Mouse (Mus musculus) midbrain, embryonic 16.5 days (tissue): ENCODE data around the gene Myt1l. TPM values are rescaled to one million over a fixed set of nuclear protein-coding genes. Genes with fewer than 3 reads are reported as not detected.

Experiments used
- ATAC-seq: fragments of 200-750 bp; cut with Nextera tagmentation; 2 replicates; pipeline ENCODE4 v1.8.0; 2017; ENCODE audit warnings: moderate TSS enrichment
- H3K27ac ChIP-seq: fragments of 300-500 bp; sonication (generic); 2 replicates; pipeline ENCODE4 v1.5.1; 2014; ENCODE audit warnings: mild to moderate bottlenecking, low read length, mixed read lengths
- H3K27me3 ChIP-seq: fragments of 300-500 bp; sonication (generic); 2 replicates; pipeline ENCODE4 v1.6.1; 2014; ENCODE audit warnings: low read depth, low read length, mixed read lengths; ENCODE audit not compliant: control insufficient read depth, insufficient read depth
- H3K36me3 ChIP-seq: fragments of 300-500 bp; sonication (generic); 2 replicates; pipeline ENCODE4 v1.6.1; 2014; ENCODE audit warnings: mild to moderate bottlenecking, low read length, moderate library complexity, mixed read lengths; ENCODE audit not compliant: control insufficient read depth, insufficient read depth
- H3K4me1 ChIP-seq: fragments of 300-500 bp; sonication (generic); 2 replicates; pipeline ENCODE4 v1.6.1; 2014; ENCODE audit warnings: mild to moderate bottlenecking, low read length, mixed read lengths; ENCODE audit not compliant: control insufficient read depth, insufficient read depth
- H3K4me2 ChIP-seq: fragments of 300-500 bp; sonication (generic); 2 replicates; pipeline ENCODE4 v1.6.1; 2014; ENCODE audit warnings: mild to moderate bottlenecking, low read length, mixed read lengths
- H3K4me3 ChIP-seq: fragments of 300-500 bp; sonication (generic); 2 replicates; pipeline ENCODE4 v1.5.1; 2014; ENCODE audit warnings: low read depth, mild to moderate bottlenecking, low read length, moderate library complexity, mixed read lengths
- H3K9ac ChIP-seq: fragments of 300-500 bp; sonication (generic); 2 replicates; pipeline ENCODE4 v1.6.1; 2014; ENCODE audit warnings: low read depth, low read length, mixed read lengths
- H3K9me3 ChIP-seq: fragments of 300-500 bp; sonication (generic); replicated peaks from 2 replicates; pipeline ENCODE4 v1.6.1; 2014; ENCODE audit warnings: mild to moderate bottlenecking, low read length, mixed read lengths; ENCODE audit not compliant: control insufficient read depth, poor library complexity, severe bottlenecking
- WGBS: fragments of 180-500 bp; shearing (Covaris S2); extraction: QIAGEN DNeasy Blood & Tissue Kit; methylation state at CpG from one replicate; pipeline ENCODE4 v1.1.7; 2014; 5-methylcytosine and 5-hydroxymethylcytosine counted together
- polyA plus RNA-seq: library from polyadenylated mRNA; unstranded; fragments of >200 nt; fragmentation: Nextera tagmentation; extraction: Ambion mirVana; gene quantifications from 2 replicates; pipeline ENCODE4 v1.2.1, GENCODE M21; 2015

The Myt1l gene
- polyA plus RNA-seq, 1 experiment from 2014 or later = 304 TPM

GRCm38 (mm10) chr12:29932951-29933350, 404.8 kb downstream of the Myt1l start:
- Histone ChIP-seq H3K4me1 (peaks cover 4% of the 10 kb centered on the region), H3K9me3 (no peaks in the 10 kb centered on the region), H3K36me3 (no peaks in the 10 kb centered on the region), H3K27ac (no peak overlapping the region), H3K27me3 (no peaks in the 10 kb centered on the region), H3K9ac (no peak overlapping the region), H3K4me3 (no peak overlapping the region), H3K4me2 (no peak overlapping the region)
- no peak for ATAC-seq
- 100% methylated on average over 1 of the region's 1 CpGs for WGBS

- no peak for ATAC-seq
- no peak overlapping the region for H3K9ac ChIP-seq
- H3K4me2 ChIP-seq = no peak overlapping the region
- H3K27me3 ChIP-seq = no peaks in the 10 kb centered on the region
- H3K36me3 ChIP-seq = no peaks in the 10 kb centered on the region
- H3K27ac ChIP-seq = no peak overlapping the region
- no peaks in the 10 kb centered on the region for H3K9me3 ChIP-seq
- no peak overlapping the region for H3K4me3 ChIP-seq
- WGBS = 77% methylated on average over 2 of the region's 2 CpGs
- H3K4me1 ChIP-seq = peaks cover 4% of the 10 kb centered on the region
Measured at GRCm38 (mm10) chr12:29933501-29933900, 405.3 kb downstream of the Myt1l start.

GRCm38 (mm10) chr12:29934120-29934581, 406.0 kb downstream of the Myt1l start:
- Histone ChIP-seq H3K4me3 (no peak overlapping the region), H3K27ac (no peak overlapping the region)
- WGBS = 68% methylated on average over 8 of the region's 8 CpGs

GRCm38 (mm10) chr12:29937308-29937707, 409.1 kb downstream of the Myt1l start, which contains the start of gene Pxdn:
Gene Pxdn (plus strand): TSS chr12:29937608.
- no peaks in the 10 kb centered on the region for H3K27me3 ChIP-seq
- ATAC-seq = no peak
- 23% methylated on average over 8 of the region's 8 CpGs for WGBS

More at GRCm38 (mm10) chr12:29934120-29934581, 406.0 kb downstream of the Myt1l start:
- Histone ChIP-seq H3K4me1 (peaks cover 6% of the 10 kb centered on the region), H3K4me2 (no peak overlapping the region), H3K9me3 (no peaks in the 10 kb centered on the region), H3K27me3 (no peaks in the 10 kb centered on the region), H3K36me3 (no peaks in the 10 kb centered on the region), H3K9ac (no peak overlapping the region)
- ATAC-seq = no peak

GRCm38 (mm10) chr12:29937851-29938375, 409.7 kb downstream of the Myt1l start:
- Histone ChIP-seq H3K4me3 (peak overlapping the region; percentile 82), H3K4me2 (peak overlapping the region; percentile 64), H3K27me3 (no peaks in the 10 kb centered on the region), H3K27ac (peak overlapping the region; percentile 88), H3K36me3 (no peaks in the 10 kb centered on the region), H3K4me1 (peaks cover 29% of the 10 kb centered on the region), H3K9me3 (no peaks in the 10 kb centered on the region), H3K9ac (peak overlapping the region; percentile 95)
- WGBS = under 1% methylated on average over 32 of the region's 49 CpGs
- peak; percentile 87 for ATAC-seq

More at GRCm38 (mm10) chr12:29937308-29937707, 409.1 kb downstream of the Myt1l start, which contains the start of gene Pxdn:
- peak within 1 kb of the TSS; percentile 88 for H3K27ac ChIP-seq
- peak within 1 kb of the TSS; percentile 64 for H3K4me2 ChIP-seq
- peak within 1 kb of the TSS; percentile 82 for H3K4me3 ChIP-seq
- H3K4me1 ChIP-seq = peaks cover 29% of the 10 kb centered on the region
- no peaks in the 10 kb centered on the region for H3K36me3 ChIP-seq
- no peaks in the 10 kb centered on the region for H3K9me3 ChIP-seq
- H3K9ac ChIP-seq = peak within 1 kb of the TSS; percentile 95

GRCm38 (mm10) chr12:29938376-29939041, 410.3 kb downstream of the Myt1l start:
- peak; percentile 75 for ATAC-seq
- Histone ChIP-seq H3K4me1 (peaks cover 29% of the 10 kb centered on the region), H3K36me3 (no peaks in the 10 kb centered on the region), H3K9me3 (no peaks in the 10 kb centered on the region), H3K27me3 (no peaks in the 10 kb centered on the region), H3K4me2 (peak overlapping the region; percentile 64), H3K4me3 (peak overlapping the region; percentile 82), H3K27ac (peak overlapping the region; percentile 88), H3K9ac (peak overlapping the region; percentile 95)
- WGBS = under 1% methylated on average over 39 of the region's 40 CpGs

GRCm38 (mm10) chr12:29939261-29939671, 411.1 kb downstream of the Myt1l start:
- H3K36me3 ChIP-seq = no peaks in the 10 kb centered on the region
- ATAC-seq = no peak
- no peaks in the 10 kb centered on the region for H3K9me3 ChIP-seq
- H3K4me2 ChIP-seq = peak overlapping the region; percentile 64
- H3K4me3 ChIP-seq = peak overlapping the region; percentile 82
- 7% methylated on average over 8 of the region's 8 CpGs for WGBS
- no peaks in the 10 kb centered on the region for H3K27me3 ChIP-seq
- peak overlapping the region; percentile 95 for H3K9ac ChIP-seq
- H3K4me1 ChIP-seq = peaks cover 29% of the 10 kb centered on the region
- no peak overlapping the region for H3K27ac ChIP-seq

- 100% methylated on average over 2 of the region's 2 CpGs for WGBS
- H3K27me3 ChIP-seq = no peaks in the 10 kb centered on the region
Measured at GRCm38 (mm10) chr12:29942435-29942834, 414.3 kb downstream of the Myt1l start.

GRCm38 (mm10) chr12:29944650-29945049, 416.5 kb downstream of the Myt1l start:
- Histone ChIP-seq H3K9ac (no peak overlapping the region; the same call in 1 of the 2 replicates), H3K27ac (no peak overlapping the region; the same call in 1 of the 2 replicates), H3K27me3 (no peaks in the 10 kb centered on the region), H3K4me2 (no peak overlapping the region), H3K4me3 (no peak overlapping the region), H3K36me3 (no peaks in the 10 kb centered on the region), H3K9me3 (no peaks in the 10 kb centered on the region), H3K4me1 (peaks cover 18% of the 10 kb centered on the region)
- 83% methylated on average over 3 of the region's 3 CpGs for WGBS
- ATAC-seq = no peak

More at GRCm38 (mm10) chr12:29942435-29942834, 414.3 kb downstream of the Myt1l start:
- Histone ChIP-seq H3K9me3 (no peaks in the 10 kb centered on the region), H3K4me3 (no peak overlapping the region), H3K27ac (no peak overlapping the region), H3K9ac (no peak overlapping the region), H3K36me3 (no peaks in the 10 kb centered on the region), H3K4me2 (no peak overlapping the region), H3K4me1 (peaks cover 26% of the 10 kb centered on the region)
- no peak for ATAC-seq
